Mouse (Mus musculus): ENCODE data around the gene Noc2l. TPM values are rescaled to one million over a fixed set of nuclear protein-coding genes. Genes with fewer than 3 reads are reported as not detected.
A peak's percentile ranks its signal among the peaks of the same experiment; 100 is the strongest.

Gene Noc2l
- polyA plus RNA-seq (2012; rRNA removed) = 93.4 and 96.7 TPM in 2 replicates

DNA sequence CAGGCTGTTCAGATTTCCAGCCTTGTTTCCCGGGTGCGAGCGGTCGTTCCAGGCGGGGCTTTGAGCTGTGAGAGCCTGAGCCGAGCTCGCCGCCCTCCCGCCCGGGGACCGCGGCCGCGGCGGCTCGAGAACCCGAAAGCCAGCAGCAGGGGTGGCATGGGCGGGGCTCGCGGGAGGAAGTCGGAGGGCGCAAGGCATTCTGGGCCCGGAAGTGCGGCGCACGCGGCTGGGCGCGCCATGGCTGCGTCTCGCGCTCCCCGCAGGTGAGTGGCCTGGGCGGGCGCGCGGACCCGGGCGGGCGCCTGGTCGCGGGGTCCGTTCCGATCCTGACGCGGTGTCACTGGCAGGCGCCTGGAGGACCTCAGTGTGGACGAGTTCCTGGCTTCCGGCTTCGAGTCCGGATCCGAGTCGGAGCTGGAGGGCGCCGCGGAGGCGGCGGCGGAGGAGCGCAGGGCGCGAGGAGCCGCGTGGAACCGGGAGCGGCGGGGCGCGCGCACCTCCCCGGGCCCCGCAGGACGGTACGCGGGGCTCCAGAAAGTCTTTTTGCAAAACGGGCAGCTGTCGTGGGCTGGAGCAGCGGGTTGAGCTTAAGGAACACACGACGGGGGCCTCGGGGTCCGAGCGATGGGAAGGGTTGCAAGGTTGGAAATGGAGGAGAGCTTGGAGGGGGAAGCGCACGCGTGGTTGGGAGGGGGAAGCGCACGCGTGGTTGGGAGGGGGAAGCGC is at the start of gene Noc2l:
Gene Noc2l (plus strand): TSS at position 203 of the 726 bp plus-strand sequence.
- DNase-seq (ENCODE audit: extremely low spot score in 1 of 2, low spot score in 1 of 2) = peak; percentile 67 to 90

DNA sequence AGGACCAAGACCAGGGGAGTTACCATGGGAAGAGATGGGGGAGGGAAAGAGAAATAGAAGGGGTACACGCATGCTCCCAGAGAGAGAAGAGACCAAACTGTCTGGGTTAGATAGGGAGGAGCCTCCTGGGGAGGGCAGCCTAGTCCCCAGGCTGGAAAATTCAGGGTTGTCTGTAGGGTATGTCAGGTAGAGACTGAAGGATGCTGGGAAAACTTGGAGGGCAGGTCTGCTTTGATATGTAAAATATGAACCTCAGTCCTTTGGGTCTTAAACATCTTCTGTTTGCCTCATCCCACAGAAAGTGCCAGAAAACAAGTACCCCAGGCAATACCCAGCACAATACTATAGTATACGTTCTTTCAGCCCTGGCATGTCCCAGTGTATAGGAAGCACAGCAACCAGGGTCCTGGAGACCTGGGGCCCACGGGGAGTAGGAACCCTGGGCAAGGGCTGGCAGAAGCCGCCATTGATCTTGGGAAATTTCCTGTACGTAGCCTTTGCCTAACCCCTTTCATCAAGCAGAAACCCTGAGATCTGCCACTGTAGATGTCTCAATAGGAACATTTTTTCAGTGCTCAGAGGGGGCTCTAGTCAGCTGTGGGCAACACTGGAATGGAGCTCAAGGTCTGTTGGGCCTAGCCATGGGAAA is 47.5 kb upstream of the Noc2l start:
- DNase-seq (ENCODE audit: extremely low spot score in 1 of 2, low spot score in 1 of 2) = no peak

DNA sequence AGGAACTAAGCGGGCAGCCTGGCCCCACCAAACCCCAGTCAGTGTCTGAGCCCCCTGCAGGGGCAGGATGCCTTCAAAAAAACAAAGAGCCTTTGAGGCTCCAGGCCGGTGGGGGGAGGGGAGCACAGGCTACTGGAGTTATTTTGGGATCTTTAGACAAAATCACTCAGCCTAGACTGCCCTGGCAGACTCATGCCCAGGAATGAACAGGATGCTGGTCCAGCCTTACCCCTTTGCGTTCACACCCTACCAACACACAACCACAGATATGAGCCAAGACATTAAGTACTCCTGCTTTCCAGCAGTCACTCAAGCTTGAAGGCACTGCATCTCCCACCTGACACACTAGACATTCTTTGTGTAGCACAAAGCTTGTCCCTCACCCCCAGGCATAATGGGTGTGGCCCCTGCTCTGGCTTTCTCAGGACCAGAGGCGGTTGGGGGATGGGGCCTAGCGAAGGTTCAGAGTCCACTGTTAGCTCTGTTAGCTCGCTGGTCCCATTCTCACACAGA is 46.9 kb upstream of the Noc2l start:
- peak in 1 of 2 experiments; percentile 41 for DNase-seq (ENCODE audit: extremely low spot score in 1 of 2, low spot score in 1 of 2)

DNA sequence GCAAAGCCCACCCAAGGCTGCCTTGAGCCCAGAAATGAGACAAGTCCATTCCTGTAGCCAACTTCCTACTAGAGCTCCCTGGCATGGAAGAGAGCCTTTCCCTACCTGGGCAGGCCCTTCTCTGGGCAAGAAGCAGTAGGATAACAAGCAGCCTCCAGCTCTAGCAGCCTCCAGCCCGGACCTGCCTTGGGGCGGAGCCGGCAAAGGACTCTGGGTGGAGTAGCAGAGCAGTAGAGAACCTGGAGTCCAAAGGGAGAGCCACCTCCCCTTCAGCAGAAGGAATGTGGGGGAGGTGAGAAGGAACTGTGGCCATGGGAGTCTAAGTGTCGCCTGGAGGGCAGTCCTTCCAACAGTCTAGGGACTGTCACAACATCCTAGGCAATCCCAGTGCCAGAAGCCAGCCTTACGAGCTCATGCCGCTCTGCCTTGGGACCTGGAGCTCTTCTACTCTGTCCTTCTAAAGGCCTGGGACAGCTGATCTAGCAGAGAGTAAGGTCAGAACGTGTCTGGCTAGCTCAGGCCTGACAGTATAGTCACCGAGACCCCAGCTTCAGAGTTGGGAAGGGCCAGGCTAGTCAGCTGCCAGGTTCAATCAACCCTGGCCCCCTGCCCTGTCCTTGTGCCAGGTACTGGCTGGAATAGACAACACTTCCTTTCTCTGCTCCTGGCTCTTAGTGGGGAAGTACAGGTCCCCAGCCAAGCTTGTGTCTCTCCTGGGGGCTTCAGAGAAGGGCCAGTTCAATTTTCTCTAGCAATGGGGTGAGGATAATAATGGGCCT is 43.2 kb upstream of the Noc2l start:
- DNase-seq (ENCODE audit: extremely low spot score in 1 of 2, low spot score in 1 of 2) = no peak

DNA sequence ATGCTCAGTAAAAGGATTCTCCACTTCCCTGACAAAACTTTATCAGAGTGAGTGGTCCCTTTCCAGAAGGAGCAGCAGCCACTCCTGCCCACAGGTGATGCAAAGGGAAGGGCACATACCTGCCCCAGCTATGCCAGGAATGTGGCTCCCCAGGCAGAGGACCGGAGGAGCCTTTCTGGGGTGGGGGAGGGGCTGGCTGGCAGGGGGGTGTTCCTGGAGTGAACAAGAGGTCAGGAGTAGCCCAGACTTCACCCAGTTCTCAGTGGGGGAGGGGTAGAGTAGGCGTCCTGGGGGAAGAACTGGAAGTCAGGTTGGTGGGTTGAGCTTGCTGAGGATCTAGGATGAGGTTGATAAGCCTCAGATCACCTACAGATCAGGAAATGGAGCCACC is 42.6 kb upstream of the Noc2l start:
- no peak for DNase-seq (ENCODE audit: extremely low spot score in 1 of 2, low spot score in 1 of 2)

DNA sequence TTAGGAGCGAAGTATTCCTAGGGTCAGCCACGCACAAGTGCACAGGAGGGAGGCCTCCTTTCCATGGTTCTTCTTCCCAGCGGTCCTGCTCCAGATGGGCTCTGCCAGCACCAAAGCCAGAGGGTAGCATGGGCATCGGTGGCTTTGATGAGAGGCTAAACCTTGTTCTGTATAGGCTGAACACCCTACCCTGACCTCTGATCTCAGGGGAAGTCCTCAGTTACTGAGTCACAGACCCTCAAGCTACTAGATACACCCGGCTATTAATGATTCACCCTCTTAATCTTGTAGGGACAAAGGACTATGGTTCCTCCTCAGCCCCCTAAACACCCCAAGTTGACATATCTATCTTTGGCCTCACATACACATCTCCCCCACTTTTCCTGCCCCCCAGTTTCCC is 41.9 kb upstream of the Noc2l start:
- DNase-seq (ENCODE audit: extremely low spot score in 1 of 2, low spot score in 1 of 2) = no peak

DNA sequence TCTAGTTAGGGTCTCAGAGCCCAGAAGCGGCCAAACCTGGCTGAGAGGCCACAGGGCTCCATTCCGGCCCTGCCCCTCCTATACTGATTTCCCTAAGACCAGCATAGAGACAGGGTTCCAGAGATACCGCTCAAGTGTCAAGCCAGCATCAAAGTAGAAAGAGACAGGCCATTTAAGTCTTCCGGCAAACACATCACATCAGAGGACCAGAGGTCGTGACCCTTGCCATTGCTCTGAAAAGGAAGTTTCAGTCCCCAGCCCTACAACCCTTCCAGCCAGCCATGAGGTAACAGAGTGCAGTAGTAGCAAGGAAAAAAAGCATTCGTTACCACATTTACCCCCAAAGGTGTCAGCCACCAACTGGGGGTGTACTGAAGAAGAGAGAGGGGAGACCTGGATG is 41.5 kb upstream of the Noc2l start:
- DNase-seq (ENCODE audit: extremely low spot score in 1 of 2, low spot score in 1 of 2) = no peak

DNA sequence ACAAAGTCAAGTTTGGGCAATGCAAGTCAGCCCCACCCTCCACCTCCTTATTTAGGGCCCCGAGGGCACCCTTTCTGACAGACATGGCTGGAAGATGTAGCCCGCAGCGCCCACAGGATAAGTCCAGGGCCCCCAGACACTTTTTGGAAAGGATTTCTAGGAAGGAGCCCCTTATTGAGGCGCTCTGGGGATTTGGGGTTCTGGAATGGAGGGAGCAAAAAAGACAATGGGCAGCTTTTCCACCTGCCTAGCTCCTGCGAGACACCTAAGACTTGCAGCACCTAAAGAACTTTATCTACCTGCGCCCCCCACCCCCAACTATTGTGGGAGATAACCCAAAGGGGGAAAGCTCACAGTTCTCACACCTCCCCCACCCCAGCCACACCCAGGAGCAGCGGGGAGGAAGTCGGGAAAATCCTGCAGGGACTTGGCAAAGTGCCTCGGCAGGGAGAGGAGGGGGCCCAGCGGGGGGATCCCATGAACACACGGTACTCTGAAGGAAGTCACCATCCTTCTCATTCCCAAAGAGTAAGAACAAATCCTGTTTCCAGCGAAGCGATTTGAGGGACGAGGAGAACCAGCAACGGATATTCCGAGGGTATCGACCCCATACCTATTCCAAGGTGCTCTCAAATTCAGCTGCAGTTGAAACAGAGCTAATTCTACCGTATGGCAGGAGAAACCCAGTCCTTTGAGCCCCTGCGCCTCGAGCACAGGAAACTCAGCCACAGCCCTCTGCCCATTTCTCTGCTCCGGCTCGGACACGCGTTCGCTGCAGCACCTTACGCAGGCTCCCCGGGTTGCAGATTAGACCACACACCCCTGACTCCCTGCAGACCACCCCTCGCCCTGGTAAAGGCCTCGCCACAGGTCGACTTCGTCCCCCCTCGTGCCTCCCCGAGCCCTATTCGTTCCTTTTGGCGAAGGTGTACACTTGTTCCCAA is 39.6 kb upstream of the Noc2l start:
- no peak for DNase-seq (ENCODE audit: extremely low spot score in 1 of 2, low spot score in 1 of 2)

DNA sequence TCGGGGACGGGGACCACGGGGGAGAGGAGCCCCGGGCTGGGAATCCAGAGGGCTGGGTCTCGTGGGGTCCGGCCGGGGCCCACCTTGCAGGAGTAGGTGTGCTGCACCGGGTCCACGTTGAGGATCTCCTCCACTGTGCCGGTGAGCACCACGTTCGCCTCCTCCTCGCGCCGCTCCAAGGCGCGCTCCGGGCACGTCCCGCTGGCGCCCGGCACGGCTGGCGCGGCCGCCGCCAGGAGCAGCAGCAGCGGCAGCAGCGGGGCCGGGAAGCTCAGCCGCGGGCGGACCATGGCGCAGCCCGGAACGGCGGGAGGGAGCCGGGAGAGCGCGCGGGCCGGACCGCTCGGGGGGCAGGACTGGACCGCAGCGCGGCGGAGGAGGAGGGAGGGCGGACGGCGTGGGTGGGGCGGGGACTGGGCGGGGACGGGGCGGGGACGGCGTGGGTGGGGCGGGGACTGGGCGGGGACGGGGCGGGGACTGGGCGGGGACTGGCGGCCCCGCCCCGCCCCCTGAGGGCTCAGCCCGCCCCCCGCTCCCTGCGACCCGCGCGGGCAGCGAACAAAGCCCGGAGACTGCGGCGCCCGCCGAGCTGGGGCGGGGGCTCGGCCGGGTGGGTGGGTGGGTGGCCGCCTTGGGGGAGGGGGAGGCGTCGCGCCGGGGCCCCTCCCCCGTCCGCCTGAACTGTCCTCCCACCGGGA is 38.5 kb upstream of the Noc2l start, which contains the start of gene Agrn:
Gene Agrn (minus strand): TSS at position 358 of the 698 bp plus-strand sequence.
- DNase-seq (ENCODE audit: extremely low spot score in 1 of 2, low spot score in 1 of 2) = no peak

DNA sequence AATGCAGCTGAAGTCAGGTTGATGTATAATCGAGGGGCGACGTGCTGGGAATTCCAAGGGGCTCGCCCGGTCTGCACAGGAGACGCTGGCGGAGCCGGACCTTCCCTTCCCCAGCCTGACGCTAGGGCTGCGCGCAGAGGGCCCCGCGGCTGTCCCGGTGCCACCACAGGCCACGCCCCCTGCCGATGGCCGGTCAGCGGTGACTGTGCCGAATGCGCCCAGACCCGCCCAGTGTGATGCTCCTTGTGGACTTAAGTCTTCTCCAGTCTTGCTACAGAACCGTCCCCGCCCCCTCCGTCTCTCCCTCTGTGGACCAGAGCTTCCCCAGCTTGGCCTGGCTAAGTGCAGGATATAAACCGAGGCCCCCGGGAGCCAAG is 38.0 kb upstream of the Noc2l start:
- peak; percentile 74 to 75 for DNase-seq (ENCODE audit: extremely low spot score in 1 of 2, low spot score in 1 of 2)

DNA sequence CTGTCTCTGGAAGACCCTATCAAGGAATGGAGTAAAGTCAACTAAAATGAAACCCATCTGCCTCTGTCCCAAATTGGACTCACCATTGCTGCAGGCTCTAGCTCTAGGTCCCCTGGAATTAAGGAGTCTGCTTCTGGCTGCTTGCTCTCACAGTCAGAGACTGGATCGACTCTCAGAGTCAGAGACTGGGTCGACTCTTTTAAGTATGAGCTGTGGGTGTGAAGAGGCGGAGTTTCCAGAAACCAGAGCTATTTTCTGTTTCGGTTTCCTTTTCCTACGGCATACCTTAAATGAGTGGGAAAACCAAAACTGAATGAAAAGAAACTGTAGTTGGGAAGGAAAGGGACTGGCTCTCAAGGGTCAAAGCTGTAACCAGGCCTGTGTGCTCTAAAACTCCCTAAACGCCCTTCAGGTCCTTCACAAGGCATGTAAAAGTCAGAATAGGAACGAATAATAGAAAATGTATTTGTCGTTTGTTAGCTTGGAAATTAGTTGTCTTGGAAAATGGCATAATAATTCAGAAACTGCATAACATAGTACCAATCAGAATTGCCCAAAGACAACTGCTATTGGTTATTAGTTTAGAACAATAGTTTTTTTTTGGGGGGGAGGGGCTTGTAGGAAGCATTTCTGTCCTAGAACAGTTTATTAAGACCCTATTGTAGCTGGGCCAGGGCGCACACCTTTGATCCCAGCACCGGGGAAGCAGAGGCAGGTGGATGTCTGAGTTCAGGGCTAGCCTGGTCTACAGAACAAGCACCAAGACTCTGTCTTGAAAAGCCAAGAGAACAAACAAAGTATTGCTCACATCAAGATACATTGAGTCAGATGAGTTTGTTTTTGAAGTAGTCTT is 35.0 kb upstream of the Noc2l start, which contains the start of gene Isg15:
Gene Isg15 (minus strand): TSS at position 196 of the 853 bp plus-strand sequence.
- DNase-seq (ENCODE audit: extremely low spot score in 1 of 2, low spot score in 1 of 2) = no peak

DNA sequence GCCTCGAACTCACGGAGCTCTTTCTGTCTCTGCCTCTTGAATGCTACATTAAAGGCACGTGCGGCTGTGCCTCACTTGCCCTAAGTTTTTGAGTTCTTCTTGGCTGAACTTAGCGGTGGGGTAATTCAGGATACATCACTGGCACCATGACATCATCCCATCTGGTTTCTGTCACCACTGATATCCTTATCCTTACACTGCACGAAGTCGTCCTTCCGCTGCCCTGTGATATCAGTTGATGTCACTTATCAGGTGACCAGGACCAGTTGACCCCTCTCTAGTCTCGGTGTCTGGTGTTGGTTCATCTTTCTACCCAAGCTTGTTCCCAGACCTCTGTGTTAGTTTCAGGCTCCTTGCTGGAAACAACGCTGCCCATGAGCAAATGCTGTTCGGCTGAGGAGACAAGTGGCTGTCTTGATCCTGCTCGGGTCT is 33.3 kb upstream of the Noc2l start:
- DNase-seq (ENCODE audit: extremely low spot score in 1 of 2, low spot score in 1 of 2) = no peak

DNA sequence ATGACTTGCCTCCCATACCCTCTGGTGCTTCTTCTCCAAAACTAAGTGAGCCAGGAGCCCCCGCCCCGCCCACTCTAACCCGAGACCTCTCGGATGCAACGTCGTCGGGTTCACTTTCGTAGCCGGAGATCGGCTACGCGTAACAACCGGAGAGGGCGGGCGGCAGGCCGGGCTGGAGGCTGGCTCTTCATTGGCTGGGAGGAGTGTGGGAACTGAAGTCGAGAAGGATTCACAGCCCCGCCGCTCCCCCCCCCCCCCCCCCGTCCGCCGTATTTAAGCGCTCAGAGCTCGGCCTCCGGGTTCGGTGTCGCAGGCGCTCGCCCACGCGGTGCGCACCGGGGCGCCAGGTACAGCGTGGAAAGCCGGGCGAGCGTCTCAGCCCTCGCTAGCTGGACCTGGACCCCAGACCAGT is 32.8 kb upstream of the Noc2l start, which contains the start of gene AW011738:
Gene AW011738 (plus strand): TSS at position 304 of the 412 bp plus-strand sequence.
- peak in 1 of 2 experiments; percentile 61 for DNase-seq (ENCODE audit: extremely low spot score in 1 of 2, low spot score in 1 of 2)

DNA sequence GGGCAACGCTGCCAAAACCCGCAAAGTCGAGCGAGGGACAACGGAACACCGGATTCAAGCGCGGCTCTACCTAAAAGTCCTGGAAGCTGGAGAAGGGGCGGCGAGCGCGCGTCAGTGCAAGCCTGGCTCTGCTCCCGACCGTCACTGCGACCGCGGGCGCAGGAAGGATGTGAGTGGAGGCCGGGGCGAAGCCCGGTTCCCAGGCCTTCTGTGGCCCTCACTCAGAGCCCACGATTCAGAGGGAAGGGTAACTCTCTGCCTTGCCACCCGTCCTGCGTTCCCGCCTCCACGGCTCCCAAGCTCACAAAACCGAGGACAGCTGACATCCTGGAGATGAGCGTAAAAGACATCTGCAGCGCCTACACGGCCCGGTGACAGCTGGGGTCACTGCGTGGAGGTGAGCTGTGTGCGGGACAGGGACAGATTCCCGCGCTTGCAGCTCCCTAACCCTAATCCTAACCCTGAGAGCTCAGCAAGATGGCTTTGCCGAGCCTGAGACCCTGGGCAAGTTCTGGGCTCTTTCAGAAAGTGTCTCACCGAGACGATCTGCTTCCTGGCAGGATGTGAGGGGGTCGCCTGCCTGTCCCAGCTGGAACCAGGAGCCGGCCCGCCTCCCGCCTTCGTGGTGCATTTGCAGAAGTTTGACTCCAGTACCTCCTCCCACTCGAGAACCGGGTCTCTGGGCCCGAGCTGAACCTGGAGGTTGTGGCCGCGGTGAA is 32.2 kb upstream of the Noc2l start:
- no peak for DNase-seq (ENCODE audit: extremely low spot score in 1 of 2, low spot score in 1 of 2)

DNA sequence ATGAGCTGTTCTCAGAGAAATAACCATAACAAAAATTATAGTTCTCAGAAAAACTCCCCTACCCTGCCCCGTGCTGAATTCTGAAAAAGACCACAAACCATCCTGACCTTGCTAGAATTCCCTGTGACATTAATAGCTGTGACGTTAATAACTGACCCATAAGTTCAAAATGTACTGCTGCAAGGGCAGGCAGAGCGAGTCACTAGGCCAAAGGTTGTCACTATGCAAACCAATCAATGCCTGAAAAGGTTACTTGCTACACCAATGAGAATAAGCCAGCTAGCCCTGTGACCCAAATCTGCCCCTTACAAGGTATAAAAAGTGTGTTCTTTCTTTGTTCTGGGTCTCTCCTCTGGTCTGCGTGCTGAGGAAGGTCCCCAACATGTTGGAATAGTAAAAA is 26.9 kb upstream of the Noc2l start:
- no peak for DNase-seq (ENCODE audit: extremely low spot score in 1 of 2, low spot score in 1 of 2)

DNA sequence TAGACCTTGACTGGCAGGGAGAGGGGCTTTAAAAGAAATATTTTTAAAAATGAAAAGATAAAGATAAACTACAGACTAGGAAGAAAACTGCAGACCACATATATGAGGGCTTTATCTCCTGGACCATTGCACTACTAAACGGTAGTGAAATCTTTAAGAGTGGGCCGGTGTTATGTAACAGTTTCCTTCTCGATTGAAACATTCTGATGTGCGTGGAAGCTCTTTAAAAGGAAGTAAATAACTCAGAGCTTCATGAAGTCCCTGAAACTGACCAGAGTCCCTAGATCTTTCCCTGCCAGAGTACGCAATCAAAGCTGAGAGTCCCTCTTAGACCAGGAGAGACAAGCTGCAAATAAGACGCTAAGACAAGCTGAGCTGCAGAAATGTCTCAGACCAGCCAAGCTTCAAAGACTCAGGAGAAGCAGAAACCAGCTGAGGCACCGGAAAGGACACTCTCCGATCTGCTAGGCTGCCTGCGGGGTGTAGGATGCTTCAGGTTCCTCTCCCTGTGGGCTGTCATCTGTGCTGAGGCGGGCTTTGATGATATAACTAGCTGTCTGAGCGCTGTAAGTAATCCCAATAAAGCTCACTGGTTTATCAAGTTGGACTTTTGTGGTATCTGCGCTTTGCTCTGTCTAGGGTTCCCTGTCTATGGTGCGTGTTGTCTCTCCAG is 25.7 kb upstream of the Noc2l start:
- no peak for DNase-seq (ENCODE audit: extremely low spot score in 1 of 2, low spot score in 1 of 2)

DNA sequence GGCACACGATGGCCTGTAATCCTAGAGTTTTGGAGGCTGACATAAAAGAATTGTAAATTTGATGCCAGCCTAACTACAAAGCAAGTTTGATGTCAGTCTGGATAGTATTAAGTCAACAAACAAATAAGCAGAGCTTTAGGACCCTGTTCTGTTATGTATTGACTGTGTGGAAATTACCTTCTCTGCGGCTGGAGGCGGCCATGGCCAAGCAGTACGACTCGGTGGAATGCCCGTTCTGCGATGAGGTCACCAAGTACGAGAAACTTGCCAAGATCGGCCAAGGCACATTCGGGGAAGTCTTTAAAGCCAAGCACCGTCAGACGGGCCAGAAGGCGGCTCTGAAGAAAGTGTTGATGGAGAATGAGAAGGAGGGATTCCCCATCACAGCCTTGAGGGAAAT is 22.7 kb upstream of the Noc2l start:
- DNase-seq (ENCODE audit: extremely low spot score in 1 of 2, low spot score in 1 of 2) = no peak
